Mouse (Mus musculus) left cerebral cortex, adult 9 months (tissue): Measurements from ENCODE around the gene 2300002M23Rik.

Experiments used
- DNase-seq, 2 experiments: peaks; one replicate each; pipeline ENCODE4 v3.0.0; 2022; ENCODE audit warnings: low spot score in 2 of 2

2300002M23Rik gene

GRCm38 (mm10) chr17:35567150-35567549 lies at the start of gene 2300002M23Rik:
Gene 2300002M23Rik, plus strand, starts transcription at chr17:35567450.
- DNase-seq, result no peak

GRCm38 (mm10) chr17:35517526-35517925 lies 49.7 kb upstream of the 2300002M23Rik start:
- DNase-seq, result no peak

- no peak for DNase-seq
Measured at GRCm38 (mm10) chr17:35524354-35524753, 42.9 kb upstream of the 2300002M23Rik start.

GRCm38 (mm10) chr17:35526644-35527043 lies 40.6 kb upstream of the 2300002M23Rik start:
- no peak for DNase-seq

- DNase-seq, result no peak
Measured at GRCm38 (mm10) chr17:35532360-35532759, 34.9 kb upstream of the 2300002M23Rik start.

GRCm38 (mm10) chr17:35532901-35533300 lies 34.3 kb upstream of the 2300002M23Rik start, which contains the start of gene Psors1c2:
Gene Psors1c2, plus strand, starts transcription at chr17:35533201.
- DNase-seq, result no peak

- DNase-seq, result peak in 1 of 2 experiments; percentile 89
Measured at GRCm38 (mm10) chr17:35534343-35534742, 32.9 kb upstream of the 2300002M23Rik start.

- peak in 1 of 2 experiments; percentile 62 for DNase-seq
Measured at GRCm38 (mm10) chr17:35537421-35537820, 29.8 kb upstream of the 2300002M23Rik start.

- DNase-seq, result no peak
Measured at GRCm38 (mm10) chr17:35538476-35538875, 28.8 kb upstream of the 2300002M23Rik start.

GRCm38 (mm10) chr17:35539540-35539939 lies 27.7 kb upstream of the 2300002M23Rik start:
- no peak for DNase-seq

GRCm38 (mm10) chr17:35542761-35543411 lies 24.4 kb upstream of the 2300002M23Rik start:
- peak in 1 of 2 experiments; percentile 32 for DNase-seq

- peak in 1 of 2 experiments; percentile 39 for DNase-seq
Measured at GRCm38 (mm10) chr17:35543412-35543861, 23.8 kb upstream of the 2300002M23Rik start.

GRCm38 (mm10) chr17:35544001-35544400 lies 23.2 kb upstream of the 2300002M23Rik start:
- DNase-seq, result no peak

GRCm38 (mm10) chr17:35544680-35545079 lies 22.6 kb upstream of the 2300002M23Rik start:
- DNase-seq, result peak in 1 of 2 experiments; percentile 63

GRCm38 (mm10) chr17:35547465-35547864 lies 19.8 kb upstream of the 2300002M23Rik start:
- no peak for DNase-seq

- no peak for DNase-seq
Measured at GRCm38 (mm10) chr17:35548636-35549035, 18.6 kb upstream of the 2300002M23Rik start.

- DNase-seq, result peak; percentile 77 to 90
Measured at GRCm38 (mm10) chr17:35549437-35550142, 17.7 kb upstream of the 2300002M23Rik start.

GRCm38 (mm10) chr17:35550143-35550494 lies 17.1 kb upstream of the 2300002M23Rik start:
- no peak for DNase-seq

GRCm38 (mm10) chr17:35550871-35551270 lies 16.4 kb upstream of the 2300002M23Rik start:
- no peak for DNase-seq

GRCm38 (mm10) chr17:35551881-35552414 lies 15.3 kb upstream of the 2300002M23Rik start, which contains the start of gene Cdsn:
Gene Cdsn, plus strand, starts transcription at chr17:35552128.
- no peak for DNase-seq

- DNase-seq, result no peak
Measured at GRCm38 (mm10) chr17:35554321-35554720, 12.9 kb upstream of the 2300002M23Rik start.

GRCm38 (mm10) chr17:35554761-35555397 lies 12.4 kb upstream of the 2300002M23Rik start:
- DNase-seq, result no peak
